Mouse (Mus musculus): Measurements from ENCODE around the gene Usp53.

DNA sequence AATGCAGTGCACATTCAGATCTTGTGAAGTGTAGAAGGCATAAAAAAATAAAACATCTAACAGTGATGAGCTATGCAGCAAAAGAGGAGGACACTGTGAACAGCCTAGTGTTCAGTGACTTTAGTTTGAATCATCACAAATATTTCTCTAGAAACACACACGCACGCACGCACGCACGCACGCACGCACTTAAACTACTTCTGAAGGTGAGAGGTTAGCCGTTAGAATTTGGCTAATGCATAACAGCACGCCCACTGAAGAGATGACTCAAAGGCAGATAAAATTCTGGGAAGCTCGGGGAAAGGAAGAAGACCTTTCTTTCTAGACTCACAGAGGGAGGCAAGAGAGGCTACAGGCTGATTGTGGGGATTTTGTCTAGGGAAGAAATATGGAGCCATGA is 23.1 kb upstream of the Usp53 start:
- TF ChIP-seq CTCF (IDR thresholded peaks at IDR 0.05; ENCODE audit: low read depth, low read length) (no peak), EP300 (IDR thresholded peaks at IDR 0.05; ENCODE audit: insufficient read depth, low read depth, low read length) (no peak)
